In genomic region chr6:97486813-97487361, GRCm38 (mm10) we compare ENCODE assay signal across 8 mouse cellular contexts.
DNase-seq lines count a peak whose midpoint lies in the region; ATAC-seq lines count a peak whose summit lies in the region.

No protein-coding gene starts in this region.

- H3K27me3 ChIP-seq in embryonic facial prominence, embryonic 12.5 days = peaks cover 32% of the 10 kb centered on the region; the same call in 1 of the 2 replicates
- H3K27me3 ChIP-seq in hindbrain, embryonic 13.5 days = no peaks in the 10 kb centered on the region
- peaks cover 37% of the 10 kb centered on the region for H3K27me3 ChIP-seq in liver, embryonic 15.5 days

- ATAC-seq in embryonic facial prominence, embryonic 12.5 days (ENCODE audit: insufficient number of reproducible peaks, insufficient read depth, low FRiP score, low TSS enrichment) = no peak
- no peak for ATAC-seq in hindbrain, embryonic 13.5 days (ENCODE audit: low FRiP score)
- ATAC-seq in liver, embryonic 15.5 days (ENCODE audit: insufficient read depth) = no peak

- H3K4me3 ChIP-seq in embryonic facial prominence, embryonic 12.5 days = peak overlapping the region; percentile 45
- H3K4me3 ChIP-seq in hindbrain, embryonic 13.5 days = peak overlapping the region; percentile 47
- peak overlapping the region; percentile 44 for H3K4me3 ChIP-seq in liver, embryonic 15.5 days (replicated peaks)

- 11% methylated on average over 11 of the region's 11 CpGs for WGBS in embryonic facial prominence, embryonic 12.5 days
- 35% methylated on average over 11 of the region's 11 CpGs for WGBS in hindbrain, embryonic 13.5 days
- WGBS in liver, embryonic 15.5 days (ENCODE audit: insufficient replicate concordance) = 16% methylated on average over 11 of the region's 11 CpGs

- H3K36me3 ChIP-seq in embryonic facial prominence, embryonic 12.5 days = no peaks in the 10 kb centered on the region
- H3K36me3 ChIP-seq in hindbrain, embryonic 13.5 days = no peaks in the 10 kb centered on the region
- no peaks in the 10 kb centered on the region for H3K36me3 ChIP-seq in liver, embryonic 15.5 days (replicated peaks)

- no peaks in the 10 kb centered on the region for H3K9me3 ChIP-seq in embryonic facial prominence, embryonic 12.5 days
- H3K9me3 ChIP-seq in hindbrain, embryonic 13.5 days = no peaks in the 10 kb centered on the region
- H3K9me3 ChIP-seq in liver, embryonic 15.5 days (replicated peaks) = no peaks in the 10 kb centered on the region

- DNase-seq in cerebellum, postnatal 25 days = peak; percentile 17 to 21
- DNase-seq in cerebellum, postnatal 36 days = no peak
- DNase-seq in urinary bladder, postnatal 14 days (ENCODE audit: low spot score) = no peak
- DNase-seq in thymus, postnatal 25 days = no peak
- no peak for DNase-seq in ovary, adult 18-20 months (ENCODE audit: low spot score)

- H3K4me2 ChIP-seq in embryonic facial prominence, embryonic 12.5 days (replicated peaks) = peak overlapping the region; percentile 98
- H3K4me2 ChIP-seq in hindbrain, embryonic 13.5 days = peak overlapping the region; percentile 97
- H3K4me2 ChIP-seq in liver, embryonic 15.5 days = peak overlapping the region; percentile 62

- peaks cover 15% of the 10 kb centered on the region for H3K4me1 ChIP-seq in embryonic facial prominence, embryonic 12.5 days
- peaks cover 34% of the 10 kb centered on the region for H3K4me1 ChIP-seq in hindbrain, embryonic 13.5 days (replicated peaks)
- H3K4me1 ChIP-seq in liver, embryonic 15.5 days (replicated peaks) = 0 out of 2 replicates have a peak, but pooled peaks cover 2% of the 10 kb centered on the region

- no peak overlapping the region for H3K27ac ChIP-seq in embryonic facial prominence, embryonic 12.5 days
- no peak overlapping the region for H3K27ac ChIP-seq in hindbrain, embryonic 13.5 days
- no peak overlapping the region for H3K27ac ChIP-seq in liver, embryonic 15.5 days (replicated peaks)

- H3K9ac ChIP-seq in embryonic facial prominence, embryonic 12.5 days = no peak overlapping the region
- peak overlapping the region; percentile 76; the same call in 1 of the 2 replicates for H3K9ac ChIP-seq in hindbrain, embryonic 13.5 days
- no peak overlapping the region for H3K9ac ChIP-seq in liver, embryonic 15.5 days

Comparison
In these comparisons a context has a peak if more than half of its experiments do, and no peak if none do; other contexts are left out.
1. DNase-seq: peak in cerebellum, postnatal 25 days (2 of 2); none in cerebellum, postnatal 36 days (0 of 2), urinary bladder, postnatal 14 days (single experiment), thymus, postnatal 25 days (single experiment) and ovary, adult 18-20 months (single experiment).
2. Peak in every context shown above with its lines, with median percentiles within 50 percentile points of each other: H3K4me2 ChIP-seq and H3K4me3 ChIP-seq.